Mouse (Mus musculus): ENCODE results near the gene 6430548M08Rik.

- TF ChIP-seq CTCF (IDR thresholded peaks at IDR 0.05; ENCODE audit: low read depth, low read length) (no peak), POLR2AphosphoS5 (IDR thresholded peaks at IDR 0.05; ENCODE audit: insufficient replicate concordance, low read depth, low read length) (no peak)
Measured at GRCm38 (mm10) chr8:120201351-120201750, 87.4 kb downstream of the 6430548M08Rik start.
